Mouse (Mus musculus) ES-Bruce4 (cell line): ENCODE measurements around the gene Rasgef1c. TPM values are rescaled to one million over a fixed set of nuclear protein-coding genes. Genes with fewer than 3 reads are reported as not detected.

Experiments used
- H3K27ac ChIP-seq: 2 replicates; pipeline ENCODE4 v1.5.1; 2012; ENCODE audit warnings: low read length, inconsistent platforms; ENCODE audit not compliant: insufficient read depth
- H3K27me3 ChIP-seq: 2 replicates; pipeline ENCODE4 v1.6.1; 2012; ENCODE audit warnings: mild to moderate bottlenecking, low read length, inconsistent platforms; ENCODE audit not compliant: control insufficient read depth, poor library complexity, insufficient read depth, severe bottlenecking
- H3K36me3 ChIP-seq: 2 replicates; pipeline ENCODE4 v1.6.1; 2012; ENCODE audit warnings: inconsistent platforms, mild to moderate bottlenecking, low read length, moderate library complexity; ENCODE audit not compliant: control insufficient read depth, poor library complexity, insufficient read depth, severe bottlenecking
- H3K4me1 ChIP-seq: one replicate; pipeline ENCODE4 v1.8.1; 2011; ENCODE audit warnings: low read length; ENCODE audit not compliant: control insufficient read depth, insufficient read depth
- H3K4me3 ChIP-seq: 2 replicates; pipeline ENCODE4 v1.5.1; 2011; ENCODE audit warnings: low read depth, mild to moderate bottlenecking, low read length
- H3K9ac ChIP-seq: 2 replicates; pipeline ENCODE4 v1.6.1; 2012; ENCODE audit warnings: low read depth, mild to moderate bottlenecking, inconsistent platforms; ENCODE audit not compliant: poor library complexity, severe bottlenecking
- H3K9me3 ChIP-seq: replicated peaks from 2 replicates; pipeline ENCODE4 v1.6.1; 2012; ENCODE audit warnings: mild to moderate bottlenecking, low read length, inconsistent platforms; ENCODE audit not compliant: control insufficient read depth, poor library complexity, insufficient read depth, severe bottlenecking
- CTCF ChIP-seq: IDR thresholded peaks from one replicate; pipeline ENCODE4 v1.8.1; 2011; ENCODE audit warnings: low read depth, low read length
- EP300 ChIP-seq: IDR thresholded peaks from 2 replicates; pipeline ENCODE4 v1.6.1; 2011; ENCODE audit warnings: low read depth, low read length; ENCODE audit not compliant: insufficient read depth
- POLR2A ChIP-seq: IDR thresholded peaks from one replicate; pipeline ENCODE4 v1.8.1; 2011; ENCODE audit warnings: low read length; ENCODE audit not compliant: insufficient read depth
- polyA plus RNA-seq: library from polyadenylated mRNA; stranded (reverse); fragments of >200 nt; gene quantifications from 2 replicates; pipeline ENCODE4 v1.2.4, GENCODE M21; 2011; ENCODE audit warnings: low read depth; ENCODE audit not compliant: missing spikeins, insufficient read depth, insufficient read length

The Rasgef1c gene
- polyA plus RNA-seq = not detected in 2 replicates

DNA sequence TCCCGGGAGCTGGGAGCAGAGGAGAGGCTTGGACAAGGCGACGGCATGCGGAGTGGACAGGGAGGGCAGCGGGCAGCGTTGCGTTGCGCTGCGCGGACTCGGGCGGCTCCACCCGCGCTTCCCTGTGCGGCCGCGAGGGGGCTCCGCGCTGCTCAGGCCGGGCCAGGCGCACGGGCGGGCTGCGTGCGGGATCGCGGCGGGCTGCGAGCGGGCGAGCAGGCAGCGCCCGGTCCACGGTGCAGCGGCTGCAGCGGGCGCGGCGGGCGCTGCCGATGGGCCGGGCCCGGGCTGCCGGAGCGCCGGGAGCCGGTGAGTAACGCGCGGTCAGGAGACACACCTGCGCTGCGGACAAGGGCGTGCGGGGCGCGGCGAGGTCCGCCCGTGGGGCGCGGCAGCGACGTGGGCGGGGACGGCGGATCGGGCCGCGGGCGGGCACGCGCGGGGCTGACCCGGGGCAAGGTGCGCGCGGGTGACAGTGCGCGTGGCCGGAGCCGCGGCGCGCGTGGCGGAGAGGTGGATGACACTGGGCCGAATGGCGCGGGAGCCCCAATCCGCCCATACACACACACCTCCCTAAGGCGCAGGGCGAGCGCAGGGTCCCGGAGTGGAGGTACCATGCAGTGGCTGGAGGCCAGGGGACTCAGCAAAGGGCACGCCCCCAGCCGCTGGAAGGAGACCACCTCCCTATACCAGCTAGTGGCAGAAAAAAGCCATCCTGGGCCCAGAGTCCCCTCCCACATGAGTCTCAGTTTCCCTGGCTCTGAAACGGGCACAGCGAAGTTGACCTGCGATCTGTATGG is at the start of gene Rasgef1c:
Rasgef1c (plus strand) TSS at position 177 of the 800 bp plus-strand sequence.
- peak within 1 kb of the TSS; percentile 45 for H3K9ac ChIP-seq
- H3K36me3 ChIP-seq = no peaks in the 10 kb centered on the region
- H3K4me3 ChIP-seq = peak within 1 kb of the TSS; percentile 61
- H3K9me3 ChIP-seq = no peaks in the 10 kb centered on the region
- H3K27ac ChIP-seq = no peak within 1 kb of the TSS
- peaks cover 5% of the 10 kb centered on the region; the same call in 1 of the 2 replicates for H3K27me3 ChIP-seq
- TF ChIP-seq CTCF (peak; percentile 48), POLR2A (no peak)
- no peaks in the 10 kb centered on the region for H3K4me1 ChIP-seq

DNA sequence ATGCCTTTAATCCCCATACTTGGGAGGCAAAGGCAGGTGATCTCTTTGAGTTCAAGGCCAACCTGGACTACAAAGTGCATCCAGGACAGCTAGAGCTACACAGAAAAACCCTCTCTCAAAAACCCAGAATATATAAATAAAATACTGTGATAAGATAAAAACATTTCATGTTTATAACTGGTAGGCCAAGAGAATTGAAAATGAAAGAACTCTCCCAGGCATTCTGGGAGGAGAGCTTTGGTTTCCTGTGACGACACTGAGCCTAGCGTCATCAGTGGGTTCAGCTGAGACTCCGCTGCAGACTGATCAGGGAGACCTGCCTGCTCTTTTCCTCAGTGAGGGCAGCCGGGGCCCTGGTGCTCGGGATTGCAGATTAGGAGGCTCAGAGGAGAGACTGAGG is 46.5 kb upstream of the Rasgef1c start:
- peaks cover 2% of the 10 kb centered on the region for H3K36me3 ChIP-seq
- H3K27me3 ChIP-seq = no peaks in the 10 kb centered on the region
- no peaks in the 10 kb centered on the region for H3K4me1 ChIP-seq
- no peak overlapping the region for H3K4me3 ChIP-seq
- H3K27ac ChIP-seq = no peak overlapping the region
- no peaks in the 10 kb centered on the region for H3K9me3 ChIP-seq
- TF ChIP-seq CTCF = no peak
- TF ChIP-seq POLR2A = no peak
- TF ChIP-seq EP300 = no peak
- H3K9ac ChIP-seq = no peak overlapping the region

DNA sequence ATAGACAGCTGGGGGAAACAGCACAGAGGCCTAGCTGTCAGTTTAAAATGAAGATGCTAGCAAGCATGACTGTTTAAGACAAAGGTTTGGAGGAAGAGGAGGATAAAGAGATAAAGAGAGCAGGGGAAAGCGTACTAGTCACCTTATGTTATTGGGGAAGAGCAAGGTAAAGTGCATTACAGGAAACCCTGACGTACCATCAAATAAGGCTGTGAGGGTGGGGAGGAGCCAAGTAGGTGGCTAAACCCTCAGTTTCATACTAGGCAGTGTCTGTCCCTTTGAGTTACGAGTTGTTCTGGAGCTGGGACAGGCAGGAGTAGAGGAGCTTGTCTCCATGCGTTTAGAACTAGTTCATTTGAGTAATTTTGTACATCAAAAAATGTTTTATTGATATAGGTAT is 40.5 kb upstream of the Rasgef1c start:
- TF ChIP-seq CTCF (no peak), POLR2A (no peak), EP300 (no peak)
- Histone ChIP-seq H3K9me3 (no peaks in the 10 kb centered on the region), H3K4me1 (no peaks in the 10 kb centered on the region), H3K9ac (no peak overlapping the region), H3K36me3 (peaks cover 3% of the 10 kb centered on the region), H3K27ac (no peak overlapping the region), H3K27me3 (no peaks in the 10 kb centered on the region), H3K4me3 (no peak overlapping the region)

DNA sequence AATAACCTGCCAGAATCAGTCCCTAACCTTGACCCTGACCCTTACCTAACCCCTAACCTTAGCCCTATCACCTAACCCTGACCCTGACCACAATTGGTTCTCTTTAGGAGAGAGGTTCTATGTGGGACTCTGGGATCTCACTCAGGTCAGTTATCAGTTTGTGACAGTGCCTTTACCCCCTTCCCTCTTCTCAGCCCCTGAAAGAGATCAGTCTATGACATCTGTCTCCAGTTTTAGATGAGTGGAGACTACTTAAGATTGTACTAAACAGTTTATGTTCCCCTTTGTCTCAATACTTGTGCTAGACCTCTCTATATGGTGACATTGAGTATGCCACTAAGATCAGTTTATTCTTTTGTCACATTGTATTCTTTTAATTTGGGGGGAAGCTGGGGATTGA is 37.7 kb upstream of the Rasgef1c start:
- H3K9ac ChIP-seq = no peak overlapping the region
- no peaks in the 10 kb centered on the region for H3K4me1 ChIP-seq
- H3K9me3 ChIP-seq = no peaks in the 10 kb centered on the region
- H3K27ac ChIP-seq = no peak overlapping the region
- H3K4me3 ChIP-seq = no peak overlapping the region
- no peaks in the 10 kb centered on the region for H3K27me3 ChIP-seq
- no peak for TF ChIP-seq EP300
- TF ChIP-seq CTCF = no peak
- no peak for TF ChIP-seq POLR2A
- peaks cover 5% of the 10 kb centered on the region for H3K36me3 ChIP-seq

DNA sequence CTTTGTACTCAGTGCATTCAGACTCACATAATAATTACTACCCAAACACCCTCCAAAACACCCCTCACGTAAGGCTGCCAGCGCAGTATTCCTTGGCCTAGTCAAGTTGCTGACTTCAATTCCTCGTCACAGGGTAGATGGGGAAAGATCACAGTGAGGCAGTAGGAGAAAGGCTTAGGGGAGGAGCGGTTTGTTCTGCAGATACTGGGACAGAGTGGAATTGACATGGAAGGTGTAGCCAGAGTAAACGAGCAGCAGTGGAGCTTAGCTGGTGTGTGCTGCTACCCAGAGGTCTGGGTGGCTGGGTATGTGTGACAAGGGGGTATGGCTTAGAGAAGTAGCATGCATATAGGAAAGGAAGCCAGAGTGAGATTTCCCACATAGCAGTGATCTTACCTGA is 34.3 kb upstream of the Rasgef1c start:
- H3K9me3 ChIP-seq = no peaks in the 10 kb centered on the region
- H3K4me3 ChIP-seq = no peak overlapping the region
- H3K4me1 ChIP-seq = no peaks in the 10 kb centered on the region
- no peak overlapping the region for H3K27ac ChIP-seq
- TF ChIP-seq CTCF (no peak), EP300 (no peak), POLR2A (no peak)
- peaks cover 11% of the 10 kb centered on the region for H3K36me3 ChIP-seq
- H3K27me3 ChIP-seq = no peaks in the 10 kb centered on the region
- H3K9ac ChIP-seq = no peak overlapping the region

DNA sequence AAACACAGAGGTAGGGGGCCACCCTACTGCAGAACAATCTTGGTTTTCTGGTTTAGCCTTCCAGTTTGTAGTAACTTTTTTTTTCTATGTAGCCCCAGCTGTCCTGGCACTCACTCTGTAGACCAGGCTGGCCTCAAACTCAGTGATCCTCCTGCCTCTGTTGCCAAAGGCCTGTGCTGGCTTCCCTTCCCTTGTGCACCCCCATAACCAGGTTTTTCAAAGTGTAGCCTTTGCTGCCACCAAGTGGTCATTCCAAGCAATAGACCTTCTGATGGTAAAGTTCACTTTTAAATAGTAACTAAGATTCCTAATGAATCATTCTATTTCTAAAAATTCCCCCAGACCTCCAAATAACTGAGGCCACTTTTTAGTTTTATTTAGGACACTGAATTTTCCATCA is 31.9 kb upstream of the Rasgef1c start:
- Histone ChIP-seq H3K36me3 (peaks cover 15% of the 10 kb centered on the region), H3K27me3 (no peaks in the 10 kb centered on the region), H3K27ac (no peak overlapping the region), H3K4me3 (no peak overlapping the region), H3K9ac (no peak overlapping the region), H3K4me1 (no peaks in the 10 kb centered on the region), H3K9me3 (no peaks in the 10 kb centered on the region)
- TF ChIP-seq POLR2A (no peak), CTCF (peak; percentile 49)
